Mouse (Mus musculus) left cerebral cortex, adult 9 months (tissue): ENCODE measurements around the gene Strc.
"Not testable (repeated sequence)": the region's sequence is repeated elsewhere in the genome, so short reads cannot be mapped to it uniquely, and the experiment has no call there.

Experiments
- DNase-seq, 2 experiments: peaks; one replicate each; pipeline ENCODE4 v3.0.0; 2022; ENCODE audit warnings: low spot score in 2 of 2

Strc gene

GRCm38 (mm10) chr2:121386961-121387575 lies at the start of gene Strc:
Strc (minus strand) TSS chr2:121387168.
- not testable (repeated sequence) for DNase-seq

DNA sequence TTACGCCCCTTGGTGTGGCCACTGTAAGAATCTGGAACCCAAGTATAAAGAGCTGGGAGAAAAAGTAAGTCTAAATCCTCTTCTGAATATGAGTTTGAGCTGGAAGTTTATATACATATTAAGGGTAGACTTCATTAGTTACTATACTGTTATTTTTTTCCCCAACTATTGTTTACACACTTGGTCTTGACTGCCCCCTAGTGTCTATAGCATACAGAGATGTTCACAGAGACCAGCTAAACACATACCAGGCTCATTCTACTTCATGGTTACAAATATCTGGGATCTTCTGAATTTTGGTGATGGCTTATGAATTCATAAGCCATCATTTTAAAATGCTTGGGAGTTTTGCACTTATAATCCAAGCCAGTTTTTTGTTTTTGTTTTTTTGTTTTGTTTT lies 47.9 kb upstream of the Strc start:
- no peak for DNase-seq

DNA sequence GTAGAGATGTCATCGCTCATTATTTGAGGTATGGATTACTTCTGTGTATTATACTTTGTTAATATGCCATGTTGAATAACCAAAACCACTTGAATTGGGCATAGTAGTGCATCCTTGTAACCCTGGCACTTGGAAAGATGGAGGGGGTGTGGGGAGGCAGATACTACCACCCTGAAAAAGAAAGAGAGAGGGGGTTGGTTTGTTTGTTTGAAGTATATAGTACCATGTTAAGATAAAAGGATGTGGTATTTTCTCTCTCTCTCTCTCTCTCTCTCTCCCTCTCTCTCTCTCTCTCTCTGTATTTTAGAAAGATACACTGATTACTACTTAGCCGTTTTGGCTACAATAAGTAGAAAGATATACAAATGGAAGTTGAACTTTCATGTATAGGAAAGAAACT lies 38.9 kb upstream of the Strc start:
- DNase-seq: no peak

DNA sequence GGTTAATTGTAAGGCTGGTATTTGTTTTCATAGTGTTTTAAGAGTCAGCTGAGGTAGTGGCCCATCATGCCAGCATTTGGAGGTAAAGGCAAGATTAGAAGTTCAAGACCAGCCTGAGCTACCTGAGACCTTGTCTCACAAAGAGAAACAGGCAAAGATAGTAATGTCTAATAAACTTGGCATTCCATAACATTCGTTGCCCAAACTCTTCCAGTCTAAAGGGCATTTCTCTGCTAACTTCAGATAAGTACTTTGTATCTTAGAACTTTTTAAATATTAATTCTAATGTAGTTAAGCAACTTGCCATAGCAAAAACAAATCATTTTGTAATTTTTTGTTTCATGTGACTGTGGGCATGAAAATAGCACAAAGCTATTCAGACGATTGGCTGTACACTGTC lies 36.2 kb upstream of the Strc start:
- no peak for DNase-seq

- DNase-seq: no peak
Observed at GRCm38 (mm10) chr2:121418476-121418875, 31.5 kb upstream of the Strc start.

DNA sequence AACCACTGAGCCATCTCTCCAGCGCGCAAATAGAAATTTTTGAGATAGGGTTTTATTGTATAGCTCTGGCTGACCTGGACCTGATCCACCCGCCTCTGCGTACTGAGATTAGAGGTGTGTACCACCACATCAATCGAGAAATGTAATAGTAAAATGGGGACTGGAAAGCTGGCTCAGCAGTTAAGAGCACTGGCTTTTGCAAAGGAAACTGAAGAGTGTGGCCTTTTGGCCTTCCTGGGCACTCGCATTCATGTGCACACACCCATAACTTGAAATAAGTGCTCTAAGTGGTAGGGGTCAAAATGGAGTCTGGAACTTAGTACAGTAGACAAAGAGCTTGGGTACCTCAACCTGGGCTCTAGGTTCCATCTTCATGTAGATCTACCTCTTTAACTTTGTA lies 29.4 kb upstream of the Strc start:
- DNase-seq: no peak

DNA sequence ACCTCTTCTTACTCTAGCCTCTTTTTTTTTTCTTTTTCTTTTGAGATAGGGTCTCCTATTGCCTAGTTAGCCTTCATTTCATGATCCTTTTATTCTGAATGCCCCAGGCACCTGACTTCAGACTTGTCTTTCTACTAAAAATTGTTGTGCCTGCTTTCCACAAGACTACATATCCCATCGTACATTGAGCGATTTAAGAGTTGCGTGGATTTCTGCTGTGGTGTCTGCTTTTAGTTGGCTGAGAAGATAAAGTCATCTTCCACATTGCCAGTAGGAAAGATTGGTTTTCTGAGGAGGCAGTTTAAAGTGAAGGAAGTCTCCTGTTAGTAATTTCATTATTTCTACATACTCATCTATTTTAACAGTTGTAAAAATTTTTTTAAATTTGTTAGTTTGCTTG lies 28.6 kb upstream of the Strc start:
- no peak for DNase-seq

GRCm38 (mm10) chr2:121415103-121415502 lies 28.1 kb upstream of the Strc start:
- DNase-seq: no peak

DNA sequence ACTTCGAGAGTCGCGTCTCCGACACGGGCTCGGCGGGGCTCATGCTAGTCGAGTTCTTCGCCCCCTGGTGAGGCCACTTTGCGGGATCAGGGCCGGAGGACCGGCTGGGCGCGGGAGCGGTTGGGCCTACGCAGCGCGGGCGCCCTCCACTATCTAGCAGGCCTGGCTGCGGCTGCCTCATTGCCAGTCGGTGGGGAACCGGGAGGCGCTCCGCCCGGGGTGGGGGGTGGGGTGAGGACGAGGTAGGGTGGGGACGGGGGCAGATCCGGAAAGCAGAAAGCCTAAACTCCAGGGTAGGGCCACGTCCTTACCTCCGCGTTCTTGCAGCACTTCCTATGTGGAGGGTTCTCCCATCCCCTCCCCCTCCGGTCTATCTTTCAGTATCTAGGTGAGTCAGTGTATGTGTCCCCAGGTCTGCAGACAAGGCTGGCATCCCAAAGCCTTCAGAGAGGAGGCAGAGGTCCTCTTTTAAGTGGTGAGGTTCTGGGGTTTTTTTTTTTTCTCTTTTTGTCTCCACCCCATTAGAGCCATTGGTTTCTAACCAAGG lies 27.2 kb upstream of the Strc start:
- DNase-seq: peak in 1 of 2 experiments; percentile 31

DNA sequence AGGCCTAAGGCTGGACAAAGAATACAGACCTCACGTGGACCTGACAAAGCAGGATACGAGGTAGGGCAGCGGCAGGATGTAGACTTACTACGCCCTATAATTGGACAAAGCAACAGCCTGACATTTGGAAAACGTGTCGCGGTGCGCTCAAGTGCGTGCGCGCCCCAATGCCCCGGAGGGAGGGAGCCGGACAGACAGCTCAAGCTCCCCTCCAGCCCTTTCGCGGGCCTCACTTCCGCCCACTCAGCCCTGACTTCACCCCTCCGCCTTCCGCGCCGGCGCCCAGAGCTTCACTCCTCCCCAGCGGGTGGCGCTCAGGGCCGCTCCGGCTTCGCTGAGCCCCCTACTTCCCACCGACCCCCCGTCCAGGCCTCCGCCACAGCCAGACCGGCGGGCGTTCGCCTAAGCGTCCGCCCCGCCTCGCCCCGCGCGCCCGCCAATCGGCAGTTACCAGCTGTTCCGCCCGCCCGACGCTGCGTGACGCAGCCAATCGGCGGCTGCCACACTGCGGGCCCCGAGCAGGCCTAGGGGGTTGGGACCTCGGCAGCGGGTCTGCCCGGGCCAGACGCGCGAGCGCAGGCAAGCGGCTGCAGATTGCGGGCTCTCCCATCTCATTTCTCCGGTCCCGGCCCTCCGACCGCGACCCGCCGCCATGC lies 26.5 kb upstream of the Strc start, which contains the start of the genes Pdia3 and Catsper2:
Gene Pdia3 (plus strand): TSS at position 389 of the 656 bp plus-strand sequence.
Gene Catsper2 (minus strand): TSS at position 406 of the 656 bp plus-strand sequence.
- peak; percentile 89 to 95 for DNase-seq

DNA sequence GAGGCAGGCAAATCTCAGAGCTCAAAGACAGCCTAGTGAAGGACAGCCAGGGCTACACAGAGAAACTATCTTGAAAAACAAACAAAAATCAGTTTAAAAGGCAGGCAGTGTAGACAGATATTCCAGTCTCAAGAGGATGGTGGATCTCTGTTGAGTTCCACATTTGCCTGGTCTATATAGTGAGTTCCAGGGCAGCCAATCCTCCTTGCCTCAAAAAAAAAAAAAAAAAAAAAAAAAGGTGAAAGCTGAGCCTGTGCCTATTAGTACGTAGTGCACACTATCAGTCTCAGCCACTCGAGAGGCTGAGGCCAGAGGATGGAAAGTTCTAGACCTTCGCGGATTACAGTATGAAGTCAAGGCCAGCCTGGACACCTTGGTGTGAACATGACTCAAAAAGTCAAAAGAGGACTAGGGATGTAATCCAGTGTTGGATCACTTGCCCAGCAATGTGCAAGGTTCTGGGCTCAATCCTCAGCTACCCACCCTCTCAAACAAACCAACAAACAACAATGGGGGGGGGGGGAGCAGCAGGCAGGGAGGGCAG lies 25.9 kb upstream of the Strc start:
- DNase-seq: no peak

DNA sequence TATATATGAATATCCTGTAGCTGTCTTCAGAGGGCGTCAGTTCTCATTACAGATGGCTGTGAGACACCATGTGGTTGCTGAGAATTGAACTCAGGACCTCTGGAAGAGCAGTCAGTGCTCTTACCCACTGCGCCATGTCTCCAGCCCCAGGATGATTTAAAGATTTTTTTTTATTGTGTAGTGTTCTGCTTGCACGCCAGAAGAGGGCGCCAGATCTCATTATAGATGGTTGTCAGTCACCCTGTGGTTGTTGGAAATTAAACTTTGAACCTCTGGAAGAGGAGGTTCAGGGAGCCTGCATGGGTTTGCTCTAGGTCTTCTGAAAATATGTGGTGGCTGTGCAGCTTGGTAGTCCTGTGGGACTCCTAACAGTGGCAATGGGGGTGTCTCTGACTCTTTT lies 21.2 kb upstream of the Strc start:
- no peak for DNase-seq

- DNase-seq: no peak
Observed at GRCm38 (mm10) chr2:121403296-121403695, 16.3 kb upstream of the Strc start.

GRCm38 (mm10) chr2:121396624-121397023 lies 9.7 kb upstream of the Strc start:
- DNase-seq: peak in 1 of 2 experiments; percentile 90

DNA sequence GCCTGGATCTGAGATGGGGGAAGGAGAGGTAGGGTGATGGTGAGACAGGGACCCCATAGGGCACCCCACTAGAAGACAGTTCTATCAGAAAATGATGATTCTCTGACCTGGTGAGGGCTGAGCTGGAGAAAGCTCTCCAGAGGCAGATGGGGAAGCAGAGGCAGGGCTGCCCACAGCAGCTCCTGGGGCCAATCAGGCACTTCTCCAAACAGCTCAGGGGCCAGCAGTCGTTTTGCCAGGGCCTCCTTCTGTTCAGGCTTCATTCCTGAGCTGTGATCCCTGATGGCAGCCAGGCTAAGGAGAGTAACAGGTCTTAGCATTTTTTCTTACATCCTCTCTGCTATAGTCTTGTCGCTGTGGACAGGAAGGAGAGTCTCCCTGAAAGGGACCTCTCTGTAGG lies 12.2 kb downstream of the Strc start:
- DNase-seq: no peak

DNA sequence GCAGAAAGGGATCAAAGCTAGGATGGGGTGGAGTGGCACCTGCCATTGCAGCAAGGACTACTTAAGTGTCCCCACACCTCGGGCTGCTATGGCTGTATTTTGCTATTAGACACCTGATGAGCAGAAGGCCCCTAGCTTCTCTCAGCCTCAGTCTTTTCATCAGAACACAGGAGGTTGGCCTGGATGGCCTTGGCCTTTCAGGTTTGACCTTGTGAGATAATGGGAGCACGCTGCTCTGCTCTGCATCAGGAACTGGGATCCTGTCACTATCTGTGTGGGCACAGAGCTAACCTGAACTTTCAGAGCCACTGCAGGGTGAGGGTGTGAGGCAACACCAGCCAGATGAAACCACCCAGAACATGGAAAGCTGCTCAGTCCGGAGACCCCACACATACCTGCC lies 14.7 kb downstream of the Strc start:
- no peak for DNase-seq

GRCm38 (mm10) chr2:121370921-121371320 lies 16.0 kb downstream of the Strc start:
- no peak for DNase-seq

- DNase-seq: no peak
Observed at GRCm38 (mm10) chr2:121368831-121369230, 18.1 kb downstream of the Strc start.

DNA sequence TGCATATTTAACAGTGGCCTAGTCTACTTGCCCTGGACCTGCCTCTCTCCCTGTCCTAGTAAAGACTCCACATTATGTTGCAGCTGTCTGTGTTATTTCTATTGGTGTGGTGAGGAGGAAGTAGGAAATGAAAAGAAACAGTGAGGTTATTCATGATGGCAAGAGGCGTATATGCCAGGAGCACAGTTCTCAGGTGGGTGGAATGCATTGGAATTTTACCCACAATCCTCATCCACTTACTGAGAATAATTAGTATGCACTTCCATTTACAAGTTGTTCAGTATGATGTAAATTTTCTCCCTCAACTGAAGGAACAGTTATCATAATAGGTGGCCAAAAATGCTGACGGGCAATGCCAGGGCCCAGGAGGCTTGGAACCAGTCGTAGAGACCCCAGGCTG lies 23.3 kb downstream of the Strc start:
- no peak for DNase-seq

DNA sequence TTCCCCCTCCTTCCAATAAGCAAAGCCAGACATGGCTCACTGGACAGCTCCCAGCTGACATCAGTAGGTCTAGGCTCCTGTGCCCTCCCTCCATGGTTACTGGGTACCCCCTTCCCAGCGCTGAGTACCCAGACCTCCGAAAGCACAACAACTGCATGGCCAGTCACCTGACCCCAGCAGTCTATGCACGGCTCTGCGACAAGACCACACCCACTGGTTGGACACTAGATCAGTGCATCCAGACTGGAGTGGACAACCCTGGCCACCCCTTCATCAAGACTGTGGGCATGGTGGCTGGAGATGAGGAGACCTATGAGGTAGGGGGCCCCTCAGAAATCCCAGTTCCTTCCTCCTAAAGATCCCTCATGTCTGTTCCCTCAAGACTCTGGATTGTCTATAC lies 27.5 kb downstream of the Strc start:
- DNase-seq: no peak

DNA sequence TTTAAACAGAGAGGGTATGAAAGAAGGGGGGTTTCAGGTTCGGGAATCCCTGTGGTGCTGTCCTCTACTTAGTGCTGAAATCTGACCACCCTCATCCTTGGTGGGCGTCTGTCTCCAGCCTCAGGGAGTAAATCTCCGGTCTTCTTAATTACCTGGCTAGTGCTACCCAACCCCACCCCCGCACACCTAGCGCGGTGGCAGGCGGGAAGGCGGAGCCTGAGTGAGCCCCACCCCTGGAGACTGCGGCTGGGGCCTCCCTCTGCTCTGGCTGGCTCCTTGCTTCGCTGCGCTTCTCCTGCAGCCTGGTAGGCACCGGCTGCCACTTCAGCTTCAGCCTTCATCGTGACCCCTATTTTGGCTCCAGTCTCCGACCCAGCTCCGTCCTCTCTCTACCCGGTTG lies 28.6 kb downstream of the Strc start:
- DNase-seq: peak; percentile 71 to 87

GRCm38 (mm10) chr2:121357961-121358360 lies 29.0 kb downstream of the Strc start:
- DNase-seq: no peak

DNA sequence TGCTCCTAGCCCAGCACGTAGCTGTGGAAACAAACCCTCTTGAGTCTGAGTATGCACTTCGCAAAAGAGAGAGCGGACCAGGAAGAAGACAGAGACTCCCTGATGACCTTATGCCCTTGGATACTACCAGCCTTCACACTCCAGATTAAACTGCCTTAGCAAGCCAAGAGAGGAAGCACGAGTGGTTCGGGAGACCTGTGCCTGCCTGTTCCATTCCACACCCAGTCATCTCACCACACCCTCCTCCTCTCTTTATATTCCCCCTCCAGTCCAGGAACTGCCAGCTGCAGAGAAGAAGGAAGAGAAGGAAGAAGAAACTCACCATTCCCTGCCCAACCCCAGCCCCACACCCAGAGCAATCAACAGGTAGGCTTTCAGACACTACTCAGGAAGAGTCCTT lies 29.5 kb downstream of the Strc start, which contains the start of gene Ckmt1:
Gene Ckmt1 (plus strand): TSS at position 221 of the 400 bp plus-strand sequence.
- DNase-seq: no peak
